Mouse (Mus musculus) right cerebral cortex, postnatal 4 days (tissue): ENCODE data around the gene Mcam.
A peak's percentile ranks its signal among the peaks of the same experiment; 100 is the strongest.
"Not testable (repeated sequence)": the region's sequence is repeated elsewhere in the genome, so short reads cannot be mapped to it uniquely, and the experiment has no call there.

ENCODE experiments used
- DNase-seq: peaks from one replicate; pipeline ENCODE4 v3.0.0-alpha.2; 2022

Gene Mcam

GRCm38 (mm10) chr9:44109360-44110095 lies 24.7 kb upstream of the Mcam start:
- DNase-seq, result peak; percentile 83

DNA sequence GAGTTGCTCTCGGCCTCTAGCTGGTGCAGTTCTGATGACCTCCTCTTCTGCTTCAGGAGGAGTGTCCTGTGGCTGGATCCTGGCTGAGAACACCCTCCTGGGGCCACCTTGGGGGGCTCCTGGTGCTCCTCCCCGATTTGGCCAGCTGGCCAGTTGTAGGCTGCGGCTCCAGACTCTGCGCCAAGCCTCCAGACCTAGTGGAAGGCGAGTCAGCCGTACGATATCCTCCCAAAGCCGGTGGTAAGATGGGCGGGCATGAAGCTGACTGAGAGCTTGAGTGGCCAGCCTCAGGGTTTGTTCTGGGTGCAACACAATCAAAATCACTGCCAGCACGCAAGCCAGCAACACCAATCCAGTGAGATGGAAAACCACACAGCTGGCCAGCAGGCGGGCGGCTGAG lies 22.4 kb upstream of the Mcam start:
- not testable (repeated sequence) for DNase-seq

GRCm38 (mm10) chr9:44113105-44113789 lies 21.0 kb upstream of the Mcam start, which contains the start of the genes Gm49380 and Rnf26:
TSS of gene Gm49380 (minus strand) at chr9:44113500.
TSS of gene Rnf26 (minus strand) at chr9:44113517.
- peak; percentile 96 for DNase-seq

DNA sequence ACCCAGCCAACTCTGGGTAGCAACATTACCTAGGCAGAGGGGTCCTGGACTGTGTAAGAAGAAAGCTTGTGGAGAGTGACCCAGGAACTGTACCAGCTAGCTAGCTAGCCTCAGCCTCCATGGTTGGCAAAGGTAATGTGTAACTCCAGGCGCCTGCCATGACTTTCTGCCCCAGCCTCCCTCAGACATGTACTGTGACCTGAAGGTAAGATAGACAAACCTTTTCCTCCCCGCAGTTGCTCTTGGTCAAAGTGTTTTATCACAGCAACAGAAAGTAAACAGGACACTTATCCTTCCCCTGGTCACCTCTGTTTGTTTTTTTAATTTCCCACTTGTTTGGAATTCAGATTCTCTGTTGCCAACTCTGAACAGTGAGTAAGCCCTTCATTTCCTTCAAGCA lies 19.8 kb upstream of the Mcam start:
- no peak for DNase-seq

- no peak for DNase-seq
Observed at GRCm38 (mm10) chr9:44115599-44115998, 18.7 kb upstream of the Mcam start.

DNA sequence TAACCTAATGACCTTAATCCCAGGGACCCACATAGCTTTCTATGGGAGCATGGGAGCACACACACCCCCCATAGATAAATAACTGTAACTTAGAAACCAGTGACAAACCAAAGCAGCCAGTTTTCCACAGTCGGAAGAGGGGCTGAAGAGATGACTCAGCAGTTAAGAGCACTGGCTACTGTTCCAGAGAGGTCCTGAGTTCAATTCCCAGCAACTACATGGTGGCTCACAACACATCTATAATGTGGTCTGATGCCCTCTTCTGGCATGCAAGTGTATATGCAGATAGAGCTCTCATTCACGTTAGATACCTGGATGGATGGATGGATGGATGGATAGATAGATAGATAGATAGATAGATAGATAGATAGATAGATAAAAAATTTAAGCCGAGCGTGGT lies 18.1 kb upstream of the Mcam start:
- DNase-seq, result no peak

DNA sequence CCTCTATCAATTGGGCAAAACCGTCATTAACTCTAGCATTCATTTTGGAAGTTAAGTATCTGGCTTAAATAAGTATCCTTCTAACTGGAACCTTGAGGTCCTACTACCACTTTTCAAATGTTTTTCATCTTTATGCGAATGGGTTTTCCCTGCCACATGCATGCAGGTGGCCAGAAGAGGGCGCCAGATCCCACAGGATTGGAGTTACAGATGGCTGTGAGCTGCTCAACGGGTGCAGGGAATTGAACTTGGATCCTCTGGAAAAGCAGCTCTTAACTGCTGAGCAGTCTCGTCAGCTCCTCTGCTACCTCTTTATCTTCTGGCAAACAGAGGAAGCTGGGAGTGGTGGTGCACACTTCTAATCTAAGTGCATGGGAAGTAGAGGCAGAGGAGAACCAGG lies 15.3 kb upstream of the Mcam start:
- peak; percentile 46 for DNase-seq

DNA sequence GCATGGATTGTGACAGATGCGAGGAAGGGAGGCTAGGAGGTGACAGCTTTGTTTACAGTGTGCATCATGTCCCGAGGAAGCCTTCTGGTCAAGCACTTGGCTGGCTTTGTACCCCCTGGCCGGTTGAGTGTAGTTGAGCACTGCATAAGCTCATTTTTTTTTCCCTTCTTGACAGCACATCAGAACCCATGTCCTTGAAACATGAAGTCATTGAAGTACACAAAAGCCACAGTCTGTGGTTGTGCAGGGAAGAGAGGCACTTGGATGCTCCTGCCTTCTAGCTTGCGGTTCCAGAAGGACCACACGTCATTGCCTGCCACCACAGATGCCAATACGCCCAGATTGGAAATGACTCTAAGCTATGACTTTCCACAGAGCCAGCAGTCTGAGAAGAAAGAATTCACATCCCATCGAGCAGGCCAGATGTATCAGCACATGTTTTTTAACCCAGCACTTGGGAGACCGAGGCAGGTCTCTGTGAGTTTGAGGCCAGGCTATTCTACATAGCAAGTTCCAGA lies 14.3 kb upstream of the Mcam start:
- DNase-seq, result no peak

- DNase-seq, result no peak
Observed at GRCm38 (mm10) chr9:44124317-44124716, 10.0 kb upstream of the Mcam start.

DNA sequence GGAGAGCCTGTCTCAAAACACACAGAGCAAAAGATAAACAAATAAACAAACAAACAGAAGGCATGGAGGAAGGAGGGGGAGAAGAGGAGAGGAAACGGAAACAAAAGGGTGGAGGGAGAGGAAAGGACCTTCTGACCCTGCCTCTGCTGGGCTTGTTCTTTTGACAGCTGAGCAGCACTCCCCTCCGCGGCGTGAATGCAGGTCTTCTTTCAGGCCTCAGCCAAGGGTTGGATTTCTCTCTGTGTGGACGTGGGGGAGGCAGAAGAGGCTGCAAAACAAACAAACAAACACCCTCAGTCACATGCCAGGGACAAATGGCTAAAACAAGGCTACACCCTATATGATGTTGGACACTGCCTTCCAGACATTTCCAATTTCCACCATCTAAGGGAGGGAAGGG lies 9.2 kb upstream of the Mcam start:
- no peak for DNase-seq

DNA sequence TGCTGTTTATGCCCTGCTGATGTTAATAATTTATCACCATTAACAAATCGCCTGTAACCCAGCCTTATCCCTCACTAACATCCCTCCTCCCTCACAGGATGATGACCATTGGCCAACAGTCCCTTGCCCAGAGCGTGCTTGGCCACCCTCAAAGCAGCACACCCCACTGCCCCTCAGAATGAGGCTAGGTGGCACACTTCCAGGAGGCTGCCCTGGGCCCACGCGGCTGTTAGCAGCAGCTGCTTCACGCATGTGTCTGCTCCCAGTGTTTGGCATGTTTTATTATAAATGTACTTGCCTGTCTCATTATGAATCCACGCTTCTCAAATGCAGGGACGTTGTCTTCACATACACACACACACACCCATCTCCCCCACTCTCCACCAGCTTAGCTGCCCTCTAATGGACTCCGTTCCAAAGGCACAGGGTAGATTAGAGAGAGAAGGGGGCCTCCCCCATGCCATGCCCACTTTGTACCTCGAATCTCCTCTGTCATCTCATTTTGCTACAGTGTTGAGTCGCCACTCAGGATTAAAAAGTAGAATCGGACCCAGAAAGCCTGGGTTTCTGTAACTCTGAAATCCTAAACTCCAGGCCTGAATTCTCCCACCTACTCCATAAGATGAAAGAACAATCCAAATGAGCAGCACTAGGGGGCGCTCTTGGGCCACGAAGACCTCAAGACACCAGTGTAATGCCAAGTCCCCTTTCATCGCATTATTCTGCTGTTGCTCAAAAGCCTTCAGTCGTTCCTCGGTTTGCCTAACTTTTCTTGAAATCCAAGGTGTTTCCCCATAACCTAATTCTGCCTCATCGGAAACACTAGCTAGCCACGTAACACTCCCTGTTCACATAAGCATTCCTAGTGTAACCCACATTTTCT lies 8.5 kb upstream of the Mcam start:
- DNase-seq, result peak; percentile 89

GRCm38 (mm10) chr9:44126746-44127145 lies 7.5 kb upstream of the Mcam start:
- no peak for DNase-seq

- DNase-seq, result no peak
Observed at GRCm38 (mm10) chr9:44127351-44127801, 6.9 kb upstream of the Mcam start.

DNA sequence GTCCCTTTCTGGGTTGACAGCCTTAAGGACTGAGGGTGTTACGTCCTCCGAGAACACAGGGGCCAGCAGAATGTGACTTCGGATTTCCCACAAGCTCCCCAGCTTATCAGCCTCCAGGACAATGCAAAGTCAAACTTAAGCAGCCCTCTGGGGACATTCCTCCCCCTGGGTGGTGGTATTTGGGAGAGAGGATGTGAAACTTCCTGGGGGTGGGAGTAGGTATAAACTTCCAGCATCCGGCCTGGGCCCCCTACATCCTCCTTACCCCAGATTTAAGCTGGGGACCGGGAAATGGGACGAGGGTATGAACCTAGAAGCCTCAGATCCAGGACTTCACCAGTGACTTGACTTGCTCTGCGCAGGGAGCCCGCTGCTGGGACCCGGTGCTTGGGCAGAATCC lies 4.6 kb upstream of the Mcam start:
- DNase-seq, result no peak

DNA sequence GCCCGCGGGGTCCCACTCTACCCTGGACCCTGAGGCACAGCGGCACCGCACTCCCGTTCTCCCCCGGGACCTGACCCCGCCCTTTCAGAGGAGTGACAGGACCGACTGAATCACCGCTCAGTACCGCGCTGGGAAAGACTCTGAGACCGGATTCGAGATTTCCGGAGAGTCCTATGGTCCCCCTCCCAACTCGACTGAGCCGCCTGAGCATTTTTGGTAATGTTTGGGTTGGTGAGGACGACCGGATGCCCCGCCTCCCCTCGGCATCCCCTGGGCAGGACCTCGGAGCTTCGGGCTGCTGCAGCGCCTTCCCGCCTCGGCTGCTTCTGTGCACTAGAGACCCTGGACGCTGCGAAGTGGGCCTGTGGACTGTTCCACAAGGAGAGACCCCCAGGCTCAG lies 4.2 kb upstream of the Mcam start:
- DNase-seq, result no peak

DNA sequence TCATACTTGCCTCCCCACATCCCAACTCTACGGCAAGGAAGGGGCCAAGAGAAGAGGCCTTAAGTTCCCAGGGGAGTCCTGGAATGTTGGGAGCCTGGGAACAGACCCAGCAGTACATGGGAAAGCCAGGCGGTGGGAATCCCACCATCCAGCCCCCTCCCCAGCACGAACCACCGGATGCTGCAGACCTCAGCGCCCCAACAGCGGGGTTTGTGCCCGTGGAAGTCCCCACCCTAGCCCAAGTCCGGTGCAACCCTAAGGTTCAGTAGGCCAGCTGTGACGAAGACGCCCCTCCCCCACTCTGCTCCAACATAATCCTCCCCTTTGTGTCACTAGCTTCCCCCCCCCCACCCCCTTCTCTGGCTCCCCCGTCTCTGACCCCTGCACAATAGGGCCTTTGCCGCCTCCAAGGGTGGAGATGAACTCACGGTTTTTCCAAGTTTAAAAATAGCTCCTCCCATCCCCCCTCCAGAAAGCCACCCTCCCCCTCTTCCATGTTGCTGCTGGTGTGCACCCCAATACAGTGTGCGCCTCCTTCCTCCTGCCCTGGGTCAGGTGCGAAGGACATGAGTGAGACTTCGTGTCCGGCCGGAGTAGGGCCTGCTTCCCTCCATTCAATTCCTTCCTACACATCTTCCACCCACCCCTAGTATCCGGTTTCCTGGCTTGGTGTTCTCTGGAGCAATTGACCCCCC lies 3.5 kb upstream of the Mcam start:
- DNase-seq, result no peak

DNA sequence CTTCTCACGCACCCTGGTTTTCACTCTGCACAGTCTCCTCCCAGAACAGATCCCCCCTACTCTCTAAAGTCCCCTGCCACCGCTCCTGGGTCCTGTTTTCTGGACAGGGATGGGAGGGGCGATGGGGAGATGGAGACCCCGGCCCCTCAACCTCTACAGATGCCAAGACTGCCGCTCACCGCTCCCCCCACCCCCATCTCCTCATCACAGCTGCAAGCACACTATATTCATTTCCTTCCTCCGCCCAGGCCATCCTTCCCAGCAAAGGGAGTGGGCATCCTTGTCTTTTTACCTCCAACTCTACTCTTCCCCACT lies 3.0 kb upstream of the Mcam start:
- DNase-seq, result no peak

DNA sequence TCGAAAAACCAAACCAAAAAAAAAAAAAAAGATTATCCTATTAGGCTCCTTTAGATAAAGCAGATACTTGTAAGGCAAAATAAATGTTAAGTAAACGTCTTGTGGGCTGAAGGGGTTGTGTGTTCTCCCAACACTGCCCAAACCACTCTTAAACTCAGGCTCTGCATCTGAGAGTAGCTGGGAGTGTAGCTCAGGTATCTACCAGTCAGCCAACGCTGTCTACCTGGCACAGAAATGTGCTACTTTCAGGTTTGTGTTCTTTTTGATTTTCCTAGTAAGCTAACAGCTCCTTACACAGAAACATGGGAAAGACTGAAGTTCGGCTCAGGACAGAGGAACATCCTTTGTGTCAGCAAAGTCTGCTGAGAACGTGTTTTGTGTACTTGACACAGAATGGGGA lies 2.1 kb upstream of the Mcam start:
- no peak for DNase-seq

GRCm38 (mm10) chr9:44133287-44133686 lies 982 bp upstream of the Mcam start:
- no peak for DNase-seq

- peak; percentile 47 for DNase-seq
Observed at GRCm38 (mm10) chr9:44134851-44135730, 822 bp downstream of the Mcam start.

- DNase-seq, result no peak
Observed at GRCm38 (mm10) chr9:44135731-44136411, 1.6 kb downstream of the Mcam start.
